Mouse (Mus musculus) E14TG2a.4 (cell line): ENCODE data around the gene BC049352.

ENCODE experiments used
- CTCF ChIP-seq: conservative IDR thresholded peaks from 2 replicates; pipeline ENCODE4 v1.5.1; 2014; ENCODE audit warnings: low read length
- NANOG ChIP-seq: IDR thresholded peaks from 2 replicates; pipeline ENCODE4 v1.6.1; 2014; ENCODE audit warnings: borderline replicate concordance, low read length, mixed read lengths
- POU5F1 ChIP-seq: IDR thresholded peaks from 2 replicates; pipeline ENCODE4 v1.6.1; 2014; ENCODE audit warnings: low read length, borderline replicate concordance

- TF ChIP-seq CTCF (no peak), POU5F1 (no peak), NANOG (no peak)
These were observed 73.6 kb downstream of the BC049352 start for GRCm38 (mm10) chr9:45255431-45255830.
